ENCODE assay signal across 8 mouse cellular contexts in the genomic region with DNA sequence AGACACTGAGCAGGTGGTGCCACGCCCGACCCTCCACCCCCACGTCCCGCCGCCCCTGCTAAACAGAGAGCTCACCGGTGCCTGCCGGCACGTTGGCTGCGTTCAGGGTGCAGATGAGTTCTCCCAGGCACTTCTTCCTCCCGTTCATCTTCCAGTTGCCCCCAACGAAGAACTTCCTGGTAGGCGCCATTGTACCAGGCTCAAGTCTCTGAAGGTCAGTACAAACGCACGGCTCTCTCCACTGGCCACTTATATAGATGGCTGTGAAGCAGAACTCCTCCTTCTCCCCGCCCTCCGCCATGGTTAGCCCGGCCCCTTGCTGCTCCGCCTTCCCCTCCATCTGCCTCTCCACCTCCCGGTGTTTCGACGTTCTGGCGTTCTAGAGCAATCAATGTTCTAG. TPM values are rescaled to one million over a fixed set of nuclear protein-coding genes. Genes with fewer than 3 reads are reported as not detected.
A peak's percentile ranks its signal among the peaks of the same experiment; 100 is the strongest.
DNase-seq lines count a peak whose midpoint lies in the region; ATAC-seq and TF ChIP-seq lines count a peak whose summit lies in the region.

TSS of gene Tpi1 (minus strand) at position 364 of the 400 bp plus-strand sequence.

- peak; percentile 99 for TF ChIP-seq POLR2A in ES-Bruce4 (IDR thresholded peaks at IDR 0.05; ENCODE audit: insufficient read depth, low read length)
- peak; percentile 98 for TF ChIP-seq POLR2A in lung, adult 2 months (IDR thresholded peaks at IDR 0.05; ENCODE audit: borderline replicate concordance, extremely low read depth, low read depth, low read length)

- H3K4me2 ChIP-seq in forebrain, embryonic 15.5 days (replicated peaks) = peak within 1 kb of the TSS; percentile 67

- peak; percentile 86 for ATAC-seq in forebrain, embryonic 15.5 days (replicated peaks)
- peak; percentile 84 for ATAC-seq in neutrophil, adult 5-6 weeks (ENCODE audit: extremely low read depth, insufficient number of reproducible peaks, low FRiP score, poor library complexity, severe bottlenecking)

- H3K36me3 ChIP-seq in ES-Bruce4 (ENCODE audit: control insufficient read depth, insufficient read depth, low read length, poor library complexity, severe bottlenecking) = peaks cover 11% of the 10 kb centered on the region
- peaks cover 27% of the 10 kb centered on the region for H3K36me3 ChIP-seq in forebrain, embryonic 15.5 days

- TF ChIP-seq CTCF in ES-Bruce4 (IDR thresholded peaks at IDR 0.05; ENCODE audit: low read depth, low read length) = no peak
- no peak for TF ChIP-seq CTCF in lung, adult 2 months (IDR thresholded peaks at IDR 0.05; ENCODE audit: insufficient read depth, low read length)

- intact Hi-C loops in heart, postnatal 25 days (cut with DNase I) = no loop called here

- no peaks in the 10 kb centered on the region for H3K4me1 ChIP-seq in ES-Bruce4 (ENCODE audit: control insufficient read depth, insufficient read depth, low read length)
- peaks cover 43% of the 10 kb centered on the region for H3K4me1 ChIP-seq in forebrain, embryonic 15.5 days
- peaks cover 12% of the 10 kb centered on the region for H3K4me1 ChIP-seq in lung, adult 2 months (ENCODE audit: control insufficient read depth, insufficient read depth, low read length)

- H3K27ac ChIP-seq in ES-Bruce4 (ENCODE audit: insufficient read depth, low read length) = no peak within 1 kb of the TSS
- peak within 1 kb of the TSS; percentile 70 for H3K27ac ChIP-seq in forebrain, embryonic 15.5 days (replicated peaks)

- 0% methylated on average over 22 of the region's 22 CpGs for WGBS in forebrain, embryonic 15.5 days
- WGBS in lung, adult 2 months = under 1% methylated on average over 22 of the region's 22 CpGs

- peak within 1 kb of the TSS; percentile 77 for H3K9ac ChIP-seq in ES-Bruce4 (ENCODE audit: low read depth, poor library complexity, severe bottlenecking)
- H3K9ac ChIP-seq in forebrain, embryonic 15.5 days (replicated peaks) = peak within 1 kb of the TSS; percentile 58

- no peak for TF ChIP-seq EP300 in ES-Bruce4 (IDR thresholded peaks at IDR 0.05; ENCODE audit: insufficient read depth, low read depth, low read length)

- H3K9me3 ChIP-seq in ES-Bruce4 (replicated peaks; ENCODE audit: control insufficient read depth, insufficient read depth, low read length, poor library complexity, severe bottlenecking) = no peaks in the 10 kb centered on the region
- H3K9me3 ChIP-seq in forebrain, embryonic 15.5 days = no peaks in the 10 kb centered on the region

- DNase-seq in cerebellum, adult 11 months = peak; percentile 91
- DNase-seq in heart, postnatal 25 days (ENCODE audit: low spot score) = peak; percentile 86
- peak; percentile 87 to 92 for DNase-seq in layer of hippocampus, adult 18-20 months (ENCODE audit: low spot score in 2 of 2)
- DNase-seq in lung, adult 2 months = peak; percentile 90
- peak; percentile 70 to 76 for DNase-seq in thymus, adult 18-20 months

- no peaks in the 10 kb centered on the region for H3K27me3 ChIP-seq in ES-Bruce4 (ENCODE audit: control insufficient read depth, insufficient read depth, low read length, poor library complexity, severe bottlenecking)
- no peaks in the 10 kb centered on the region for H3K27me3 ChIP-seq in forebrain, embryonic 15.5 days

- peak within 1 kb of the TSS; percentile 90 for H3K4me3 ChIP-seq in ES-Bruce4 (ENCODE audit: low read depth, low read length)
- peak within 1 kb of the TSS; percentile 52 for H3K4me3 ChIP-seq in forebrain, embryonic 15.5 days
- peak within 1 kb of the TSS; percentile 69 for H3K4me3 ChIP-seq in lung, adult 2 months (replicated peaks; ENCODE audit: extremely low read depth, low read depth, low read length)

RNA-seq across cellular contexts. Expression of gene Tpi1, which starts in this region (rescaled TPM):
- polyA plus RNA-seq in ES-Bruce4 (2011; ENCODE audit: insufficient read depth, insufficient read length, low read depth, missing spikeins) = 377 and 389 TPM in 2 replicates
- polyA plus RNA-seq in forebrain, embryonic 15.5 days (2015; fragmentation: Nextera tagmentation; extraction: Ambion mirVana) = 352 and 365 TPM in 2 replicates
- 100 to 1,000 TPM; 837 to 904 TPM for total RNA-seq in heart, postnatal 25 days (2021)
- total RNA-seq in layer of hippocampus, adult 18-20 months (2021) = 100 to 1,000 TPM; 796 to 825 TPM
- polyA plus RNA-seq in lung, adult 2 months (2012; rRNA removed) = 117 and 218 TPM in 2 replicates
- 43.0 and 64.8 TPM in 2 replicates for total RNA-seq in neutrophil, adult 5-6 weeks (2017)

Comparison
In these comparisons a context has a peak if more than half of its experiments do, and no peak if none do; other contexts are left out.
1. RNA of gene Tpi1 (total RNA-seq): 837 to 904 TPM in heart, postnatal 25 days and 796 to 825 TPM in layer of hippocampus, adult 18-20 months; 43.0 to 64.8 TPM in neutrophil, adult 5-6 weeks; every median in the first group is over 10 times any median in the second.
2. Peak in every context shown above with its lines, with median percentiles within 50 percentile points of each other: H3K4me3 ChIP-seq and DNase-seq.